18 mouse cellular contexts compared by ENCODE assay signal in genomic region chr1:175300404-175300803, GRCm38 (mm10).
DNase-seq lines count a peak whose midpoint lies in the region; ATAC-seq and TF ChIP-seq lines count a peak whose summit lies in the region.
"Had no signal": no experiment of that assay in that cellular context is flagged by ENCODE, and none has a peak within 500 bp of the region (broad histone marks: within the 10 kb centered on the region; RNA-seq: fewer than 3 reads in every experiment).

No protein-coding gene starts in this region.

- H3K9ac ChIP-seq in forebrain, embryonic 13.5 days: no peak overlapping the region
- H3K9ac ChIP-seq in kidney, embryonic 16.5 days (replicated peaks; ENCODE audit: low read length): no peak overlapping the region
- H3K9ac ChIP-seq in forebrain, embryonic 16.5 days (replicated peaks; ENCODE audit: low read depth, low read length): no peak overlapping the region
- H3K9ac ChIP-seq: embryonic facial prominence, embryonic 12.5 days; heart, embryonic 13.5 days had no signal

- no peaks in the 10 kb centered on the region for H3K36me3 ChIP-seq in forebrain, embryonic 13.5 days (ENCODE audit: poor library complexity, severe bottlenecking)
- no peaks in the 10 kb centered on the region for H3K36me3 ChIP-seq in forebrain, embryonic 10.5 days (replicated peaks)
- no peaks in the 10 kb centered on the region for H3K36me3 ChIP-seq in kidney, adult 2 months (ENCODE audit: control insufficient read depth, insufficient read depth, low read length)
- H3K36me3 ChIP-seq in kidney, embryonic 16.5 days (ENCODE audit: insufficient read depth, low read length): no peaks in the 10 kb centered on the region
- no peaks in the 10 kb centered on the region for H3K36me3 ChIP-seq in forebrain, embryonic 16.5 days (ENCODE audit: control insufficient read depth, insufficient read depth)
- H3K36me3 ChIP-seq: embryonic facial prominence, embryonic 12.5 days; heart, embryonic 13.5 days had no signal

- no peaks in the 10 kb centered on the region for H3K27me3 ChIP-seq in forebrain, embryonic 13.5 days
- H3K27me3 ChIP-seq in forebrain, embryonic 10.5 days (ENCODE audit: poor library complexity, severe bottlenecking): no peaks in the 10 kb centered on the region
- H3K27me3 ChIP-seq in kidney, adult 2 months (replicated peaks; ENCODE audit: control insufficient read depth, insufficient read depth, low read length): no peaks in the 10 kb centered on the region; the same call in 1 of the 2 replicates
- H3K27me3 ChIP-seq in kidney, embryonic 16.5 days (ENCODE audit: insufficient read depth, low read length): no peaks in the 10 kb centered on the region
- H3K27me3 ChIP-seq in forebrain, embryonic 16.5 days (replicated peaks; ENCODE audit: control insufficient read depth, insufficient read depth, low read length): no peaks in the 10 kb centered on the region
- H3K27me3 ChIP-seq: embryonic facial prominence, embryonic 12.5 days; heart, embryonic 13.5 days had no signal

- no peak for DNase-seq in forebrain, embryonic 10.5 days (ENCODE audit: extremely low spot score, low spot score)
- DNase-seq in kidney, adult 2 months: peak; percentile 17
- DNase-seq in brain, adult 2 months (ENCODE audit: low read depth, low spot score): peak; percentile 69
- DNase-seq in cerebellum, adult 9-11 months: no peak
- DNase-seq: adrenal gland, postnatal 10 days; cerebellum, adult 18-20 months; cerebellum, postnatal 10 days; gastrocnemius, adult 2 months; gastrocnemius, postnatal 25 days; heart, adult 11 months; heart, postnatal 36 days had no signal

- H3K9me3 ChIP-seq in forebrain, embryonic 13.5 days (replicated peaks): 0 out of 2 replicates have a peak, but pooled peaks cover 3% of the 10 kb centered on the region
- no peaks in the 10 kb centered on the region for H3K9me3 ChIP-seq in forebrain, embryonic 10.5 days
- no peaks in the 10 kb centered on the region for H3K9me3 ChIP-seq in kidney, embryonic 16.5 days (ENCODE audit: low read length)
- H3K9me3 ChIP-seq in forebrain, embryonic 16.5 days (ENCODE audit: control insufficient read depth, low read length): no peaks in the 10 kb centered on the region
- H3K9me3 ChIP-seq: embryonic facial prominence, embryonic 12.5 days; heart, embryonic 13.5 days had no signal

- no peak for TF ChIP-seq POLR2A in kidney, adult 2 months (IDR thresholded peaks at IDR 0.05; ENCODE audit: low read depth, low read length)

- 24% methylated on average over 3 of the region's 3 CpGs for WGBS in forebrain, embryonic 13.5 days
- 60% methylated on average over 3 of the region's 3 CpGs for WGBS in forebrain, embryonic 10.5 days
- 40% methylated on average over 3 of the region's 3 CpGs for WGBS in kidney, adult 2 months
- WGBS in kidney, embryonic 16.5 days: 59% methylated on average over 3 of the region's 3 CpGs
- WGBS in forebrain, embryonic 16.5 days: 21% methylated on average over 3 of the region's 3 CpGs

- H3K27ac ChIP-seq in forebrain, embryonic 13.5 days: no peak overlapping the region
- no peak overlapping the region for H3K27ac ChIP-seq in forebrain, embryonic 10.5 days
- no peak overlapping the region for H3K27ac ChIP-seq in kidney, adult 2 months (ENCODE audit: insufficient read depth, low read depth, low read length)
- H3K27ac ChIP-seq in kidney, embryonic 16.5 days (ENCODE audit: low read length): no peak overlapping the region
- H3K27ac ChIP-seq in forebrain, embryonic 16.5 days (ENCODE audit: low read length): no peak overlapping the region
- H3K27ac ChIP-seq: embryonic facial prominence, embryonic 12.5 days; gastrocnemius, adult 2 months; heart, embryonic 13.5 days; hindbrain, postnatal 0 days had no signal

- no peak overlapping the region for H3K4me3 ChIP-seq in forebrain, embryonic 13.5 days
- no peak overlapping the region for H3K4me3 ChIP-seq in forebrain, embryonic 10.5 days
- no peak overlapping the region for H3K4me3 ChIP-seq in kidney, adult 2 months (ENCODE audit: insufficient read depth, low read depth, low read length)
- H3K4me3 ChIP-seq in kidney, embryonic 16.5 days (ENCODE audit: low read length): no peak overlapping the region
- no peak overlapping the region for H3K4me3 ChIP-seq in forebrain, embryonic 16.5 days (replicated peaks; ENCODE audit: low read length)
- H3K4me3 ChIP-seq: embryonic facial prominence, embryonic 12.5 days; gastrocnemius, adult 2 months; heart, embryonic 13.5 days had no signal

- peak; percentile 66 for ATAC-seq in forebrain, embryonic 13.5 days
- ATAC-seq in kidney, embryonic 16.5 days (ENCODE audit: low FRiP score, low TSS enrichment): no peak
- peak; percentile 61 for ATAC-seq in forebrain, embryonic 16.5 days
- ATAC-seq in monocyte, adult 5-6 weeks (replicated peaks; ENCODE audit: insufficient number of reproducible peaks, low FRiP score, low TSS enrichment, poor library complexity, severe bottlenecking): no peak
- ATAC-seq: hindbrain, postnatal 0 days had no signal

- no peak for TF ChIP-seq CTCF in kidney, adult 2 months (conservative IDR thresholded peaks at IDR 0.05; ENCODE audit: insufficient read depth, insufficient read length, low read depth, low read length)

- H3K4me2 ChIP-seq in forebrain, embryonic 13.5 days: no peak overlapping the region
- H3K4me2 ChIP-seq in kidney, embryonic 16.5 days (replicated peaks; ENCODE audit: low read depth, low read length): no peak overlapping the region
- no peak overlapping the region for H3K4me2 ChIP-seq in forebrain, embryonic 16.5 days (ENCODE audit: low read length)
- H3K4me2 ChIP-seq: embryonic facial prominence, embryonic 12.5 days; heart, embryonic 13.5 days had no signal

- H3K4me1 ChIP-seq in forebrain, embryonic 13.5 days: peaks cover 10% of the 10 kb centered on the region; the same call in 1 of the 2 replicates
- H3K4me1 ChIP-seq in forebrain, embryonic 10.5 days: no peaks in the 10 kb centered on the region; the same call in 1 of the 2 replicates
- H3K4me1 ChIP-seq in kidney, adult 2 months (ENCODE audit: control insufficient read depth, insufficient read depth, low read length): no peaks in the 10 kb centered on the region
- H3K4me1 ChIP-seq in kidney, embryonic 16.5 days (ENCODE audit: insufficient read depth, low read length): no peaks in the 10 kb centered on the region
- H3K4me1 ChIP-seq in forebrain, embryonic 16.5 days (replicated peaks; ENCODE audit: control insufficient read depth, insufficient read depth, low read length): 0 out of 2 replicates have a peak, but pooled peaks cover 2% of the 10 kb centered on the region
- H3K4me1 ChIP-seq: embryonic facial prominence, embryonic 12.5 days; heart, embryonic 13.5 days had no signal

Comparison
In these comparisons a context has a peak if more than half of its experiments do, and no peak if none do; other contexts are left out.
1. ATAC-seq: peak in forebrain, embryonic 13.5 days (single experiment) and forebrain, embryonic 16.5 days (single experiment); none in kidney, embryonic 16.5 days (single experiment) and monocyte, adult 5-6 weeks (single experiment).
2. DNase-seq: peak in kidney, adult 2 months (single experiment) and brain, adult 2 months (single experiment); none in forebrain, embryonic 10.5 days (single experiment) and cerebellum, adult 9-11 months (single experiment).